Mouse (Mus musculus) lung, embryonic 16.5 days (tissue): Measurements from ENCODE around the gene Kntc1. TPM values are rescaled to one million over a fixed set of nuclear protein-coding genes. Genes with fewer than 3 reads are reported as not detected.

Experiments
- ATAC-seq: fragments of 200-750 bp; cut with Nextera tagmentation; 2 replicates; pipeline ENCODE4 v1.8.0; 2017; ENCODE audit warnings: low read depth, mild to moderate bottlenecking, moderate library complexity
- H3K27ac ChIP-seq: fragments of 300-500 bp; sonication (generic); 2 replicates; pipeline ENCODE4 v1.5.1; 2014; ENCODE audit warnings: mild to moderate bottlenecking, control low read depth, low read length
- H3K27me3 ChIP-seq: fragments of 300-500 bp; sonication (generic); 2 replicates; pipeline ENCODE4 v1.6.1; 2014; ENCODE audit warnings: low read depth, low read length, mixed read lengths; ENCODE audit not compliant: control insufficient read depth, insufficient read depth
- H3K36me3 ChIP-seq: fragments of 300-500 bp; sonication (generic); 2 replicates; pipeline ENCODE4 v1.6.1; 2014; ENCODE audit warnings: low read length; ENCODE audit not compliant: control insufficient read depth, insufficient read depth
- H3K4me1 ChIP-seq: fragments of 300-500 bp; sonication (generic); replicated peaks from 2 replicates; pipeline ENCODE4 v1.6.1; 2014; ENCODE audit warnings: low read length, mixed read lengths; ENCODE audit not compliant: control insufficient read depth, insufficient read depth
- H3K4me2 ChIP-seq: fragments of 300-500 bp; sonication (generic); 2 replicates; pipeline ENCODE4 v1.6.1; 2014; ENCODE audit warnings: low read depth, low read length, control low read depth
- H3K4me3 ChIP-seq: fragments of 300-500 bp; sonication (generic); 2 replicates; pipeline ENCODE4 v1.5.1; 2014; ENCODE audit warnings: mild to moderate bottlenecking, low read length, control low read depth
- H3K9ac ChIP-seq: fragments of 300-500 bp; sonication (generic); 2 replicates; pipeline ENCODE4 v1.6.1; 2014; ENCODE audit warnings: low read length, control low read depth
- H3K9me3 ChIP-seq: fragments of 300-500 bp; sonication (generic); 2 replicates; pipeline ENCODE4 v1.6.1; 2016; ENCODE audit warnings: low read length; ENCODE audit not compliant: control insufficient read depth
- WGBS: fragments of 180-500 bp; shearing (Covaris S2); extraction: QIAGEN DNeasy Blood & Tissue Kit; methylation state at CpG from one replicate; pipeline ENCODE4 v1.1.7; 2014; 5-methylcytosine and 5-hydroxymethylcytosine counted together
- polyA plus RNA-seq: library from polyadenylated mRNA; unstranded; fragments of >200 nt; fragmentation: Nextera tagmentation; extraction: Ambion mirVana; gene quantifications from 2 replicates; pipeline ENCODE4 v1.2.1, GENCODE M21; 2015

The Kntc1 gene
- polyA plus RNA-seq, 1 experiment from 2014 or later = 32.4 TPM

DNA sequence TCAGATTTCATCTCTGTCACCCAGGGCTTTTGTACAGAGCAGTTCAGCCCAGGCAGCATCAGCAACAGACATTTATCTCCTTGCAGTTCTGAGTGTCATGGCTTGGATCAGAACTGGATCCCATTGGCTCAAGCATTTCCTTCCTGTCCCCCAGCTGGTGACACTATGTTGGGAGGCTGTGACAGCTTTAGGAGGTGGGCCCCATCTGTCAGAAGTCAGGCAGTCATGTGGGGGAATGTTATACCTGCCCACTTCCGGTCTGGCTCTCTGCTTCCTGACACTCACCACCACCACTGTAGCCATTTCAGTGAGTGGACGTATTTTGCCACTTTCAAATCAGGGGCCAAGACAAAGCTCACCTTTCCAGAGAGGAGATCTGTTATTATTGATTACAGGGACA, 101.9 kb downstream of the Kntc1 start:
- Histone ChIP-seq H3K4me3 (no peak overlapping the region), H3K9me3 (no peaks in the 10 kb centered on the region), H3K4me1 (no peaks in the 10 kb centered on the region), H3K4me2 (no peak overlapping the region), H3K27ac (no peak overlapping the region), H3K36me3 (no peaks in the 10 kb centered on the region), H3K27me3 (no peaks in the 10 kb centered on the region), H3K9ac (no peak overlapping the region)
- 23% methylated on average over 2 of the region's 2 CpGs for WGBS
- no peak for ATAC-seq

DNA sequence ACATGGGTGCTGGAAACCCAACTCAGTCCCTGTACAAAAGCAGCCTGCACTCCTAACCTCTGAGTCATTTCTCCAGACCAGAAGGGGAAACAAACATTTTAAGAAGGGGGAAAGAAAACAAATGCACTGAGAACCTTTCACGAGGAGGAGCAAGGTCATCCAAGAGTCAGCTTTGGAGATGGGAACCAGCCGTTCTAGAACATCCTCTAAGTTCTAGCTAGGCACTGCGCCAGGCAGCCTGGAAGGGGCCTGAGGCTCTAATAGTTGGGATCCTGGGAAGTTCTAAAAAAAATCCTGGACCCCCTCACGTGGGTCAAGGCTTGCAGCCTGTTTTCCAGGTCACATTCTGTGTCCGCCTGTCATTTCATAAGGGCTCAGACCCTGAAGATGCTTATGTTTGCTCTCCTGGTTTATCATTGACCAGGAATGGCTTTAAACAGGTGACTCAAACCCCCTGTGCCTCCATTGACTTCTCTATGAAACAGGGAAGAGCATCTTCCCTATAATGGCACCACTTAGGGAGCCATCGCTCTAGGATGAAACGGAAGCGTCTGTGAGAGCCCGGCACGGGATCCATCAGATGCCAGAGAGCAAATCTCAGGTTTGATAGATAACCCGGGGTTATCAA, 104.5 kb downstream of the Kntc1 start:
- no peaks in the 10 kb centered on the region for H3K27me3 ChIP-seq
- ATAC-seq = no peak
- no peak overlapping the region for H3K4me3 ChIP-seq
- H3K4me1 ChIP-seq = no peaks in the 10 kb centered on the region
- no peaks in the 10 kb centered on the region for H3K9me3 ChIP-seq
- no peaks in the 10 kb centered on the region for H3K36me3 ChIP-seq
- H3K9ac ChIP-seq = no peak overlapping the region
- no peak overlapping the region for H3K27ac ChIP-seq
- H3K4me2 ChIP-seq = no peak overlapping the region
- WGBS = 51% methylated on average over 11 of the region's 11 CpGs

GRCm38 (mm10) chr5:123854511-123854910, 105.0 kb downstream of the Kntc1 start:
- H3K27me3 ChIP-seq = no peaks in the 10 kb centered on the region
- H3K4me2 ChIP-seq = no peak overlapping the region
- 0 out of 2 replicates have a peak, but pooled peaks cover 2% of the 10 kb centered on the region for H3K4me1 ChIP-seq
- no peak overlapping the region for H3K9ac ChIP-seq
- WGBS = 50% methylated on average over 9 of the region's 9 CpGs
- no peaks in the 10 kb centered on the region for H3K36me3 ChIP-seq
- H3K4me3 ChIP-seq = no peak overlapping the region
- no peak overlapping the region for H3K27ac ChIP-seq
- no peaks in the 10 kb centered on the region for H3K9me3 ChIP-seq
- no peak for ATAC-seq

DNA sequence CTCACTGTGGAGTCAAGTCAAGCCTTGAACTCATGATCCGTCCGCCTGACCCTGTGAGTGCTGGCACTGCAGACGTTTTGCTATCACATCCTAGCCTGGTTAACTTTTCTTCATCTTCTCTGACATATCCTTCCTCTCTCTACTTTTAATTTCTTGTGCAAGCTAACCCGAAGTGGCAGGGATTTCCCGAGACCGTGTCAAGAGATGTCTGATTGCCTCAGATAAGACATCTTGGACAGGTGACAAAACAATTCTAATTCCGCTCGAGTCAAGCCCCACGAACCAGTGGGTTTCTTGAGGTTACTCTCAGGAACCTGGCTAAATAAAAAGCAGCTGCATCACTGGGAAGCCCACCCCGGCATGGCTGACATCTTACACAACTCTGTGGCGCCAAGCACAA, 109.3 kb downstream of the Kntc1 start:
- H3K36me3 ChIP-seq = no peaks in the 10 kb centered on the region
- no peak overlapping the region for H3K9ac ChIP-seq
- WGBS = 55% methylated on average over 11 of the region's 11 CpGs
- no peaks in the 10 kb centered on the region for H3K9me3 ChIP-seq
- H3K4me1 ChIP-seq = 0 out of 2 replicates have a peak, but pooled peaks cover 2% of the 10 kb centered on the region
- H3K27me3 ChIP-seq = no peaks in the 10 kb centered on the region
- no peak for ATAC-seq
- H3K4me3 ChIP-seq = no peak overlapping the region
- no peak overlapping the region for H3K4me2 ChIP-seq
- no peak overlapping the region for H3K27ac ChIP-seq

- Histone ChIP-seq H3K4me3 (no peak overlapping the region), H3K27ac (no peak overlapping the region; the same call in 1 of the 2 replicates), H3K4me1 (0 out of 2 replicates have a peak, but pooled peaks cover 2% of the 10 kb centered on the region), H3K36me3 (no peaks in the 10 kb centered on the region), H3K27me3 (no peaks in the 10 kb centered on the region), H3K9me3 (no peaks in the 10 kb centered on the region), H3K4me2 (no peak overlapping the region), H3K9ac (no peak overlapping the region)
- no peak for ATAC-seq
- WGBS = 63% methylated on average over 15 of the region's 15 CpGs
Measured at GRCm38 (mm10) chr5:123862374-123863350, 113.1 kb downstream of the Kntc1 start.

DNA sequence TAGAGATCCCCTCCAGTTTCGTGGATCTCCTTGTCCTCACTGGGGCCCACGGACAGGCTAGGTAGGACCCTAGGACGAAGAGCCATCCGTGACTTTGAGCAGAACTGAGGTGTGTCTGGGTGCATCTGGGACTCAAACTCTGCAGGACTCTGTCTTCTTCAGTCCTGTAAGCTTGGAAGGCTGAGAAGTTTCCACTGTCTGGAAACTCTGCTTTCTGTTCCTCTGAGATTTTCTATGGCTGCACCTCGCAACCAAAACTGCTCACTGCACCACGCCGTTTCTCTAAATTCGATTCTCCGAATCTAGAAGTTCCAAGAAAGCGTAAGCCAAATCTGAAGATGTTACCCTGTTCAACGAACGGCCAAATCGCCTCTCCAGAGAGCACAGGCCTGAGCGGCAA, 114.4 kb downstream of the Kntc1 start:
- no peaks in the 10 kb centered on the region for H3K27me3 ChIP-seq
- WGBS = 82% methylated on average over 14 of the region's 14 CpGs
- H3K4me1 ChIP-seq = 0 out of 2 replicates have a peak, but pooled peaks cover 2% of the 10 kb centered on the region
- no peak overlapping the region for H3K9ac ChIP-seq
- H3K27ac ChIP-seq = no peak overlapping the region
- no peaks in the 10 kb centered on the region for H3K36me3 ChIP-seq
- H3K4me2 ChIP-seq = no peak overlapping the region
- no peak for ATAC-seq
- no peaks in the 10 kb centered on the region for H3K9me3 ChIP-seq
- H3K4me3 ChIP-seq = no peak overlapping the region

GRCm38 (mm10) chr5:123865365-123865764, 115.8 kb downstream of the Kntc1 start, which contains the start of gene Hcar2:
TSS of gene Hcar2 (minus strand) at chr5:123865499.
- H3K9me3 ChIP-seq = no peaks in the 10 kb centered on the region
- WGBS = 53% methylated on average over 12 of the region's 12 CpGs
- no peaks in the 10 kb centered on the region for H3K27me3 ChIP-seq
- H3K27ac ChIP-seq = no peak within 1 kb of the TSS
- H3K4me2 ChIP-seq = no peak within 1 kb of the TSS
- no peaks in the 10 kb centered on the region for H3K36me3 ChIP-seq
- no peak within 1 kb of the TSS for H3K4me3 ChIP-seq
- no peaks in the 10 kb centered on the region for H3K4me1 ChIP-seq
- no peak for ATAC-seq
- no peak within 1 kb of the TSS for H3K9ac ChIP-seq

GRCm38 (mm10) chr5:123866457-123866856, 116.9 kb downstream of the Kntc1 start:
- WGBS = 72% methylated on average over 4 of the region's 4 CpGs
- Histone ChIP-seq H3K4me1 (no peaks in the 10 kb centered on the region), H3K36me3 (no peaks in the 10 kb centered on the region), H3K27ac (no peak overlapping the region), H3K9ac (no peak overlapping the region), H3K27me3 (no peaks in the 10 kb centered on the region), H3K4me3 (no peak overlapping the region), H3K4me2 (no peak overlapping the region), H3K9me3 (no peaks in the 10 kb centered on the region)
- ATAC-seq = no peak

GRCm38 (mm10) chr5:123869615-123870014, 120.1 kb downstream of the Kntc1 start:
- 76% methylated on average over 4 of the region's 4 CpGs for WGBS
- Histone ChIP-seq H3K9me3 (no peaks in the 10 kb centered on the region), H3K4me3 (no peak overlapping the region), H3K27me3 (no peaks in the 10 kb centered on the region), H3K4me1 (no peaks in the 10 kb centered on the region), H3K27ac (no peak overlapping the region), H3K9ac (no peak overlapping the region), H3K4me2 (no peak overlapping the region), H3K36me3 (no peaks in the 10 kb centered on the region)
- ATAC-seq = no peak
